Mouse (Mus musculus) right cerebral cortex, adult 18-20 months (tissue): ENCODE data around the gene Med17.
"Not testable (repeated sequence)": the region's sequence is repeated elsewhere in the genome, so short reads cannot be mapped to it uniquely, and the experiment has no call there.

Experiments
- DNase-seq: peaks from one replicate; pipeline ENCODE4 v3.0.0; 2022; ENCODE audit warnings: mixed read lengths

The Med17 gene

DNA sequence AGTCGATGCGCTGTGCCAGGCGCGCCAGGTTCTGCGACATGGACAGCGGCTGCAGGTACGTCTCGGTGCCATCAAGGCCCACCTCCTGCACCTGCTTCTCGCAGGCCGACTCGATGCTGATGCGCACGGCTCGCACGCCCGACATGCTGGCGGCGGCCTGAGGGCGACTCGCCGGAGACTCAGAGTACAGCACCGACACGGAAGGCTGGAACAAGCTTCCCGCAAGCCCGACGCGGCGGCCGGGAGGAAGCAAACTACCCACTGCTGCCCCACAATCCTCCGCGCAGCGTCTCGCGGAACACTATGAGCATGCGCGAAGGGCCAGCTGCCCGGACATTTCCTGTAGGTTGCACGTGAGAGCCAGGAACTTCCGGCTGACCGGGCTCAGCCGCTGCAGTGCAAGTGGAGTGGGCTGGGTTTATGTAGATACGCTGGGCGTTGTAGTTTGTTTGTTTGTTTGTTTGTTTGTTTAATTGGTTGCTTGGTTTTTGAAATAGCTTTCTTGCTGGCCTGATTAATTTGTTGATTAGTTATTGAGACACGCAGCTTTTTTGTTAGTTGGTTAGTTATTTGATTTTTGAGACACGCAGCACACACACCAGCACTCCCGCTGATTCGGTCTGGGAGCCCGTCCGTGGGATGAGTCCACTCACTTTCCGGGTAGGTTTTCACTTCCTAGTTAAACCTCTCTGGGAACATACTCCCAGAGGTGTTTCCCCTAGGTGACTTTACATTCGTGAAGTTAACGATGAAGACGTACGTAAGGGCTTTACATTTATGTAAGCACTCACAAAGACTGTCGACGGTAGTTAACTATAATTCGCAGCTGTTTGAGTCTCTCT, at the start of gene Med17:
TSS of gene Med17 (minus strand) at position 283 of the 842 bp plus-strand sequence.
- peak; percentile 96 for DNase-seq

DNA sequence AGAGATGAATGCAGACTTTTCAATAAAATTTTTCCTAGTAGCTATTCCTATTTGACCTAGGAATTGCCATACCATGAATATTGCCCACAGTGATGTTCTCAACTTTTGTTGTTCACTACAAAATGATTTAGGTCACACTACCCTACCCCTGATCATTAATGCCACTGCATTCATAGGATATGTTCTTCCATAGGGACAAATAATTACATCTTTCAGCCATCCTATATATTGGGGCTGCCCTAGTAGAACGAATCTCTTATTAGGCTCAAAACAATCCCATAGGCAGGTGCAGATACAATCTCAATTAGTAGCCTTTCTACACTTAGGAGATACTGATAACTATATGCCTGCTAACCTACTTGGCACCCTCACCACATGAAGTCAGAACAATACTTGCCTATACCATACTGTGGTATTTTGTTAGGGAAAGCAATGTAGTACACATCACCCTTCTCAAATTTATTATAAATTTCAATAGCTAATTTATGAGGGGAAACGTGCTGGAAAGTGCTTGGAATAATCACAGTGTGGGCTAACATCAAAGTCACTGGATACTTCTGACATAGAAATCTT, 38.5 kb upstream of the Med17 start:
- DNase-seq = no peak

- DNase-seq = no peak
Measured at GRCm38 (mm10) chr9:15317223-15318169, 37.8 kb upstream of the Med17 start.

DNA sequence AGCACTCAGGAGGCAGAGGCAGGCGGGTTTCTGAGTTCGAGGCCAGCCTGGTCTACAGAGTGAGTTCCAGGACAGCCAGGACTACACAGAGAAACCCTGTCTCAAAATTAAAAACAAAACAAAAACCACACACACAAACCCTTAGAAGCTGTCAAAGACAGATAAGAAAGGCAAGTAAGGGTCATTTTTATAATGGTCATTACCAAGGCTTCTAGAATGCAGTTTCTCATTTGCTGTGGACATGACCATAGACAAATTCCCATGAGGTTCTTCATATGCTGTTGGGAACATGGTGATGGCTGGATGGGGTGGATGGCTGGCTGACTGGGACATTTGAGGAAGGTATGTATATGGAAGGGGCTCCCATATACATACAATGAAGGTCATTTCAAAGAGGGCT, 36.6 kb upstream of the Med17 start:
- DNase-seq = not testable (repeated sequence)

GRCm38 (mm10) chr9:15314619-15315018, 34.9 kb upstream of the Med17 start:
- no peak for DNase-seq

- DNase-seq = no peak
Measured at GRCm38 (mm10) chr9:15313633-15314032, 33.9 kb upstream of the Med17 start.

GRCm38 (mm10) chr9:15312054-15312735, 32.5 kb upstream of the Med17 start:
- no peak for DNase-seq

DNA sequence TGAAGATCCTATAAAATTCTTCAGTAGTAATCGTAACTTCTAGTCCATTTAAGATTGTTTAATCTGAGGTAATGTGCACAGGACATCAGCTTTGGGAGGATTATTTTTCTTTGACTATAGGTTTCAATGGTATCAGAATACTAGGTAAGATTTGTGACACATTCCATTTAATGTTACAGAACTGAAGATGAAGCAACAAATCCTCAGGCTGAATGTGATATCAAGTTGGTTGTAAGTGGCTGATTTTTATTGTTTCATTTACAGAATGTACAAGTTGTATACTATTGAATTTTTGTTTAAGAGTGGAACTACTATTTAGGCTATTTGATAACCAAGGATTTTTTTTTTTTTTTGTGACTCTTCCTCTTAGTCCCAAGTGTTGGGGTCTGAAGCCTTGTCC, 30.4 kb upstream of the Med17 start:
- DNase-seq = no peak

DNA sequence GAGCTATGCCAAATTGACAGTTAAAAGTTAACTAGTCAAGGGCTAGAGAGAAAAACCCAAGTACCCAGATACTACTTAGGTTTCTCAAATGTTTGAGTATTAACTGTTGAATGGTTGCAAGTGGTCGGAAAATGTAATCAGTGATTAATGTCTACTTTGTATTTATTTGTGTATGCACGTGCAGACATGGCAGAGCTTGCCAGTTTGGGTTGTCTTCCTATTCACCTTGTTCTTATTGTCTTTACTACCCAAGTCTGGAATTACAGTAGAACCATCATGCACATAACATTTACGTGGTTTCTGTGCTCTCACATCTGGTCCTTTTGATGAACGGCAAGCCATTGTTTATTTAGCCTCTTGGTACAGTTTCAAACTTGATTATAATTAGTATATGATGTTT, 29.7 kb upstream of the Med17 start:
- no peak for DNase-seq

DNA sequence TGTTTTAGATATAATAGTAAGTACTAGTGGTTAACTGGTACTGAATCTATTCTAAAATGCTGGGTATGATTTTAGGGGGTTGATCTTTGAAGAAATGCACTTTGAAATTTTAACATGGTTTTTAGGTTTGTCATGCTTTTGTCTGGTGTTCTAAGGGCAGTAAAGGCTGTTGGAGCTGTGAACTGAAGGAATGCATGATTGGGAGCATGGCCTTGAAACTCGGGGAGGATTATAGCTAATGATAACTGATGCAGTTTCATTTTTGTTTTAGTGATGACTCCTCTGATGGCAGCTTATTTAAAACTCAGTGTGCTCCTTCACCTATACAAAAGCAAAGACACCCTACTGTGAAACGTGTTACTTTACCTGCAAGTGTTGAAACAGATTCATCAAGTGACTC, 28.5 kb upstream of the Med17 start:
- no peak for DNase-seq

DNA sequence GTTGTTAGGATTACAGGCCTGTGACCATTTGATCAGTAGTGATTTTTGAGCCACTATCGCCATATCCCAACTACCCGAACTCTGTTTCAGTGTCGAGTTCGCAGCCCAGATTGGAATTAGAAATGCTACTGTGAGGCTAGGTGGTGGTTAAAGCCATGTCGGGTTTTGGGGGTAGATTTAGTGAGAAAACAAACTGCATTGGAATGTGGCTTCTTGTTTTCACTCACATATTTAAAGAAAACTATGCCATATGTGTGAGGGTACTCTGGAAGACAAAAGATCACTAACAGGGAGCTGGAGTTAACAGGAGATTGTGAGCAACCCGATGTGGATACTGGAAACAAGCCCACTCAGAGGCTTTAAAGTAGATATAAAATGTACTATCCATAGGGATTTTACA, 27.5 kb upstream of the Med17 start:
- DNase-seq = no peak

- no peak for DNase-seq
Measured at GRCm38 (mm10) chr9:15306398-15307119, 26.8 kb upstream of the Med17 start, which contains the start of gene 4931406C07Rik. TSS of gene 4931406C07Rik (minus strand) at chr9:15306448.

DNA sequence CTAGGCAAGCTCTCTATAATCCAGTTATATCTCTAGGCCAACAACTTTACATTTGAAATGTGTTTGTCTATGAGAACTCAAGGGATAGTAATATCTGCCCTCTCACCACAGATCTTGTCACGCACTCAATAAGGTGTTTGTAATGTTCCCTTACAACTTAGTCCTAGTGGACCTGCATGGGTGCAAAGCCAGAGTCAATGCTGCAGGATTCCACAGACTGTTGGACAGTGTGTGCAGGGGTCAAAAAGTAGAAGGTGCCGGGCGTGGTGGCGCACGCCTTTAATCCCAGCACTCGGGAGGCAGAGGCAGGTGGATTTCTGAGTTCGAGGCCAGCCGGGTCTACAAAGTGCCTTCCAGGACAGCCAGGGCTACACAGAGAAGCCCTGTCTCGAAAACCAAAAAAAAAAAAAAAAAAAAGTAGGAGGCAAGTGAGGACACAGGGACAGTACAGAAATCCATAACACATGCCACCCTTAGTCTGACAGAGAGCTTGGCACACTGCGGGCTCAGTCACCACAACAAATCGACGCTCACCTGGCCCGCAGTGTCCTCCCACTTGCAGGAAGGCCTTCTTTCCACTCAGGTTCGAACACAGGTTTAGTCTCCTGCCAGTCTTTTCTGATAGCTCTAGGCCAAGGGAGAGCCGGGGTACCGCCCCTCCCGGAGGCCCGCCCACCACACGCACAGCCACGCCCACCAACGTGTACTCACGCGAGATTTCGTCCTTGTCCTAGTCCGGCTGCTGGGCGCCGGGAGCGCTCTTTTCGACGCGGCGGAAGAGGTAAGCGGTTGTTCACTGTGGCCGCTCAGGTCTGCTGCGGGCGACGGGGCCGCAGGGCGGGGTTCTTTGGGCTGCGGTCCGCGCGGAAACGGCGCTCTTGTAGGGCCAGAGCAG, 26.0 kb upstream of the Med17 start, which contains the start of gene Taf1d:
TSS of gene Taf1d (plus strand) at position 712 of the 895 bp plus-strand sequence.
- peak; percentile 96 for DNase-seq

DNA sequence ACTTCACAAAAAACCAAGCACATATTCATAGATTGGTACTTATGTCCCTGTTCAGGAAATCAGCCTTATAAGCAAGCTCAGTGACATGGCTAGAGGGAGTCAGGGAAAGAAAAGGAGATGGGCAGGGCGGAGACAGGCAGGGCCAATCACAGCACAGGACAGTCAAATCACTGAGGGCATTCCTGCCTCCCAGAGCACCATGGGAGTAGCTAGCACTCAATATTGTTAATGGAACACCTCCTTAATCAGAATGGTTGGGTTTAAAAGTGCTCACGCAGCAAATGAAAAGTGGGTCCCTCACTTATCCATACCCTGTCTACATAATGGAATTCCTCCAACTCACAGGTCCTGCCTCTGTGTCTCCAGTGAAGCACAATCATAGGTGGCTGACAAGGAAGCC, 23.1 kb upstream of the Med17 start:
- no peak for DNase-seq

- DNase-seq = not testable (repeated sequence)
Measured at GRCm38 (mm10) chr9:15302006-15302405, 22.3 kb upstream of the Med17 start.

- no peak for DNase-seq
Measured at GRCm38 (mm10) chr9:15301399-15301798, 21.7 kb upstream of the Med17 start.

DNA sequence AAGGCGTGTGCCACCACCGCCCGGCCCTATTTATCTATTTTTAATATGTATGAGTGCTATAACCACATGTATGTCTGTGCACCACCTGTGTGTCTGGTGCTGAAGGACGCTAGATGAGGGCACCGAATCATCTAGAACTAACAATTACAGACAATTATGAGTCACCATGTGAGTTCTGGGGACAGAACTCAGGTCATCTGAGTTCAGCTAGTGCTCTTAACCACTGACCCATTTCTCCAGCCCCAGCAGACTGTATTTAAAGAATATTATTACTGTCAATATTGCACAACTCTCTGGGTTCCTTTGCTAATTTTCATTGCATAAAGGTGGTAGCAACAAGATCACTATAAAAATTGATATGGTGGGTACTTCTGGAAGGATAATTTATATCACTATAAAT, 20.3 kb upstream of the Med17 start:
- DNase-seq = no peak

DNA sequence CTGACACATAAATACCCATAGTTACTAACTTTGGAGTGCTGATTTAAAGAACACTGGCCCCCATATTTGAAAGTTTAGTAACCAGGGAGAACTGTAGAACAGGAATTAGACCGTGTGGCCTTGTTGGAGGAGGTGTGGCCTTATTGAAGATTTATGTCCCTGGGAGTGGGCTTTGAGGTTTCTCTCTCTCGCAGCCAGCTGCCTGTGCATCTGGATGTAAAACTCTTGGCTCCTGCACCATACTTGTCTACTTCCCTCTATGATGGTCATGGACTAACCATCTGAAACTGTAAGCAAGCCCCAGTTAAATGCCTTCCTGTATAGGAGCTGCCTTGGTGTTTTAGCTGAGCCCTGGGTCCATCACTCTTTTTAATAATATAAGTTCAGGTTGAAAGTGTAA, 18.7 kb upstream of the Med17 start:
- DNase-seq = no peak

- DNase-seq = no peak
Measured at GRCm38 (mm10) chr9:15297112-15297511, 17.4 kb upstream of the Med17 start.

- DNase-seq = no peak
Measured at GRCm38 (mm10) chr9:15289251-15289650, 9.5 kb upstream of the Med17 start.

DNA sequence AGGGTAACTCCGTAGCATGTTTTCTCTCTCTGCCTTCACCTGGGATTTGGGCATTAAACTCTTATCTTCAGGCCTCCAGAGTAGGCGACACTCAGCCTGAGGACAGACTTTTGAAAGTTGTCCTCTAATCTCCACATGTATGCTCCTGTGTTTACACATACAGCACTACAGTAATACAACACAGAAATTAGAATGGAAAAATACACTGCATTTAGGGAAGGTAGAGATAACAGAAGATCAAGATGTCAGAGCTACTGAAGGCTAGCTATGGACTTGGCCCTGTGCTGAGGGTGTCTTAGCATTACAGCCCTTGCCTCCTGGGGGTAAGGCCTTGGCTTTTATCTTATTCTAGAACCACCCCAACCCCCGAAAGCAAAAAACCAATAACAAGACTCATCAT, 8.7 kb upstream of the Med17 start:
- no peak for DNase-seq
